Mouse (Mus musculus) ES-E14 (cell line): ENCODE measurements around the gene Xpo1.

Source experiments
- CHD2 ChIP-seq: IDR thresholded peaks from 2 replicates; pipeline ENCODE4 v1.6.1; 2014; ENCODE audit warnings: mild to moderate bottlenecking, low read depth, low read length, inconsistent platforms
- HCFC1 ChIP-seq: IDR thresholded peaks from 2 replicates; pipeline ENCODE4 v1.6.1; 2012; ENCODE audit warnings: low read length, inconsistent platforms, borderline replicate concordance; ENCODE audit not compliant: insufficient read depth
- MAFK ChIP-seq: IDR thresholded peaks from 2 replicates; pipeline ENCODE4 v1.6.1; 2014; ENCODE audit warnings: mild to moderate bottlenecking, low read depth, low read length, inconsistent platforms; ENCODE audit not compliant: insufficient read depth
- ZNF384 ChIP-seq: IDR thresholded peaks from 2 replicates; pipeline ENCODE4 v1.6.1; 2012; ENCODE audit warnings: low read depth, low read length, inconsistent platforms

GRCm38 (mm10) chr11:23284469-23284868 is 28.6 kb downstream of the Xpo1 start:
- no peak for TF ChIP-seq CHD2
- TF ChIP-seq MAFK = no peak
- no peak for TF ChIP-seq HCFC1
- no peak for TF ChIP-seq ZNF384
